Mouse (Mus musculus): ENCODE measurements around the gene 5530401A14Rik. TPM values are rescaled to one million over a fixed set of nuclear protein-coding genes. Genes with fewer than 3 reads are reported as not detected.

Gene 5530401A14Rik
- polyA plus RNA-seq, 1 experiment = not detected

- TF ChIP-seq TAL1 (IDR thresholded peaks at IDR 0.05; ENCODE audit: low read length) (no peak), GATA1 (IDR thresholded peaks at IDR 0.05; ENCODE audit: low read length) (no peak)
- Histone ChIP-seq H3K4me3 (replicated peaks) (no peak overlapping the region), H3K36me3 (ENCODE audit: control insufficient read depth) (no peaks in the 10 kb centered on the region), H3K9me3 (ENCODE audit: control insufficient read depth, low read length) (no peaks in the 10 kb centered on the region), H3K4me1 (ENCODE audit: control insufficient read depth) (no peaks in the 10 kb centered on the region), H3K27me3 (ENCODE audit: control insufficient read depth) (no peaks in the 10 kb centered on the region)
Measured at GRCm38 (mm10) chr11:81865661-81866382, 5.3 kb downstream of the 5530401A14Rik start.

GRCm38 (mm10) chr11:81871506-81872213 lies 11.2 kb downstream of the 5530401A14Rik start:
- TF ChIP-seq TAL1 (IDR thresholded peaks at IDR 0.05; ENCODE audit: low read length) (no peak), GATA1 (IDR thresholded peaks at IDR 0.05; ENCODE audit: low read length) (no peak)
- Histone ChIP-seq H3K36me3 (ENCODE audit: control insufficient read depth) (no peaks in the 10 kb centered on the region), H3K4me1 (ENCODE audit: control insufficient read depth) (no peaks in the 10 kb centered on the region), H3K9me3 (ENCODE audit: control insufficient read depth, low read length) (no peaks in the 10 kb centered on the region), H3K4me3 (replicated peaks) (no peak overlapping the region), H3K27me3 (ENCODE audit: control insufficient read depth) (no peaks in the 10 kb centered on the region)

GRCm38 (mm10) chr11:81896511-81896910 lies 36.0 kb downstream of the 5530401A14Rik start:
- Histone ChIP-seq H3K4me1 (ENCODE audit: control insufficient read depth) (no peaks in the 10 kb centered on the region), H3K36me3 (ENCODE audit: control insufficient read depth) (no peaks in the 10 kb centered on the region), H3K9me3 (ENCODE audit: control insufficient read depth, low read length) (no peaks in the 10 kb centered on the region), H3K4me3 (replicated peaks) (no peak overlapping the region), H3K27me3 (ENCODE audit: control insufficient read depth) (no peaks in the 10 kb centered on the region)
- TF ChIP-seq TAL1 (IDR thresholded peaks at IDR 0.05; ENCODE audit: low read length) (no peak), GATA1 (IDR thresholded peaks at IDR 0.05; ENCODE audit: low read length) (no peak)

- H3K9me3 ChIP-seq (ENCODE audit: control insufficient read depth, low read length) = no peaks in the 10 kb centered on the region
Measured at GRCm38 (mm10) chr11:81897547-81898354, 37.3 kb downstream of the 5530401A14Rik start.

GRCm38 (mm10) chr11:81902318-81902717 lies 41.8 kb downstream of the 5530401A14Rik start:
- no peak overlapping the region for H3K4me3 ChIP-seq (replicated peaks)
- no peaks in the 10 kb centered on the region for H3K36me3 ChIP-seq (ENCODE audit: control insufficient read depth)
- H3K4me1 ChIP-seq (ENCODE audit: control insufficient read depth) = no peaks in the 10 kb centered on the region
- no peak for TF ChIP-seq GATA1 (IDR thresholded peaks at IDR 0.05; ENCODE audit: low read length)
- TF ChIP-seq TAL1 (IDR thresholded peaks at IDR 0.05; ENCODE audit: low read length) = no peak
- no peaks in the 10 kb centered on the region for H3K9me3 ChIP-seq (ENCODE audit: control insufficient read depth, low read length)
- H3K27me3 ChIP-seq (ENCODE audit: control insufficient read depth) = no peaks in the 10 kb centered on the region

More at GRCm38 (mm10) chr11:81897547-81898354, 37.3 kb downstream of the 5530401A14Rik start:
- Histone ChIP-seq H3K27me3 (ENCODE audit: control insufficient read depth) (no peaks in the 10 kb centered on the region), H3K4me3 (replicated peaks) (no peak overlapping the region), H3K36me3 (ENCODE audit: control insufficient read depth) (no peaks in the 10 kb centered on the region), H3K4me1 (ENCODE audit: control insufficient read depth) (no peaks in the 10 kb centered on the region)
- TF ChIP-seq TAL1 (IDR thresholded peaks at IDR 0.05; ENCODE audit: low read length) = no peak
- TF ChIP-seq GATA1 (IDR thresholded peaks at IDR 0.05; ENCODE audit: low read length) = no peak

GRCm38 (mm10) chr11:81908760-81909159 lies 48.3 kb downstream of the 5530401A14Rik start:
- Histone ChIP-seq H3K9me3 (ENCODE audit: control insufficient read depth, low read length) (no peaks in the 10 kb centered on the region), H3K36me3 (ENCODE audit: control insufficient read depth) (no peaks in the 10 kb centered on the region), H3K4me1 (ENCODE audit: control insufficient read depth) (no peaks in the 10 kb centered on the region), H3K27me3 (ENCODE audit: control insufficient read depth) (no peaks in the 10 kb centered on the region), H3K4me3 (replicated peaks) (no peak overlapping the region)
- TF ChIP-seq TAL1 (IDR thresholded peaks at IDR 0.05; ENCODE audit: low read length) = no peak
- no peak for TF ChIP-seq GATA1 (IDR thresholded peaks at IDR 0.05; ENCODE audit: low read length)

GRCm38 (mm10) chr11:81909397-81909894 lies 49.0 kb downstream of the 5530401A14Rik start:
- TF ChIP-seq TAL1 (IDR thresholded peaks at IDR 0.05; ENCODE audit: low read length) = no peak
- TF ChIP-seq GATA1 (IDR thresholded peaks at IDR 0.05; ENCODE audit: low read length) = no peak
- no peak overlapping the region for H3K4me3 ChIP-seq (replicated peaks)
- H3K27me3 ChIP-seq (ENCODE audit: control insufficient read depth) = no peaks in the 10 kb centered on the region
- no peaks in the 10 kb centered on the region for H3K4me1 ChIP-seq (ENCODE audit: control insufficient read depth)
- H3K9me3 ChIP-seq (ENCODE audit: control insufficient read depth, low read length) = no peaks in the 10 kb centered on the region
- H3K36me3 ChIP-seq (ENCODE audit: control insufficient read depth) = no peaks in the 10 kb centered on the region

GRCm38 (mm10) chr11:81913071-81913470 lies 52.6 kb downstream of the 5530401A14Rik start:
- TF ChIP-seq TAL1 (IDR thresholded peaks at IDR 0.05; ENCODE audit: low read length) (no peak), GATA1 (IDR thresholded peaks at IDR 0.05; ENCODE audit: low read length) (no peak)
- Histone ChIP-seq H3K4me1 (ENCODE audit: control insufficient read depth) (no peaks in the 10 kb centered on the region), H3K36me3 (ENCODE audit: control insufficient read depth) (no peaks in the 10 kb centered on the region)

More at GRCm38 (mm10) chr11:81913071-81913470, 52.6 kb downstream of the 5530401A14Rik start:
- H3K4me3 ChIP-seq (replicated peaks) = no peak overlapping the region
- no peaks in the 10 kb centered on the region for H3K9me3 ChIP-seq (ENCODE audit: control insufficient read depth, low read length)
- no peaks in the 10 kb centered on the region for H3K27me3 ChIP-seq (ENCODE audit: control insufficient read depth)
